Mouse (Mus musculus): ENCODE results near the gene March4.

DNA sequence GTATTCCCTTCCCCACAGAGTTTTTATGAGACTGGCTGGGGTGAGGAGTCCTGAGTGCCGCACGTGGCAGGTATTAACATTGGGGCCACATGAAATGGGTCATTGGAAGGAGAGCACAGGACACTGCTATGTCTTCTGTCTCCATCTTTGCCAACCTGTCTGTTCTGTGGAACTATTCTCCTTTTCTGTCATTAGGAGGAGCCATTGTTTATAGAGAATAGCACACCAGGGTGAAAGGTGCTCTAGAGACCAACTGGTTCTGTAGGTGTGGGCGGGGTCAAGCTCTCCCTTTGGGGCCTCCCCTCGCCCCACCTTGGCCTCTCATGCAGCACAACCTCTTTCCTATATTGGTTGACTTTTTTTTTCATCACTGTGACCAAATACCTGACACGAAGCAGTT lies 99.8 kb downstream of the March4 start:
- no peak for TF ChIP-seq HCFC1 (IDR thresholded peaks at IDR 0.05; ENCODE audit: borderline replicate concordance, insufficient read depth, low read length)
- no peak for TF ChIP-seq ZNF384 (IDR thresholded peaks at IDR 0.05; ENCODE audit: low read depth, low read length)
- TF ChIP-seq ZC3H11A (IDR thresholded peaks at IDR 0.05; ENCODE audit: borderline replicate concordance, low read depth, low read length), result no peak
